Mouse (Mus musculus): Measurements from ENCODE around the gene Gm9044.
A peak's percentile ranks its signal among the peaks of the same experiment; 100 is the strongest.
"Not testable (repeated sequence)": the region's sequence is repeated elsewhere in the genome, so short reads cannot be mapped to it uniquely, and the experiment has no call there.

The Gm9044 gene

GRCm38 (mm10) chr10:118332308-118332707 lies at the start of gene Gm9044:
TSS of gene Gm9044 (minus strand) at chr10:118332408.
- DNase-seq, result not testable (repeated sequence)

GRCm38 (mm10) chr10:118370443-118370842 lies 38.2 kb upstream of the Gm9044 start:
- DNase-seq, result peak; percentile 88

GRCm38 (mm10) chr10:118369518-118369917 lies 37.3 kb upstream of the Gm9044 start:
- no peak for DNase-seq

- DNase-seq, result not testable (repeated sequence)
Observed at GRCm38 (mm10) chr10:118354005-118354404, 21.8 kb upstream of the Gm9044 start, which contains the start of gene Gm9049. TSS of gene Gm9049 (minus strand) at chr10:118354105.

- DNase-seq, result not testable (repeated sequence)
Observed at GRCm38 (mm10) chr10:118348579-118348978, 16.4 kb upstream of the Gm9044 start, which contains the start of gene Gm9048. TSS of gene Gm9048 (minus strand) at chr10:118348679.

GRCm38 (mm10) chr10:118343155-118343554 lies 10.9 kb upstream of the Gm9044 start, which contains the start of gene Gm9046:
TSS of gene Gm9046 (minus strand) at chr10:118343255.
- DNase-seq, result not testable (repeated sequence)

- DNase-seq, result not testable (repeated sequence)
Observed at GRCm38 (mm10) chr10:118337731-118338130, 5.5 kb upstream of the Gm9044 start, which contains the start of gene Gm9045. TSS of gene Gm9045 (minus strand) at chr10:118337831.

GRCm38 (mm10) chr10:118326869-118327268 lies 5.3 kb downstream of the Gm9044 start, which contains the start of gene Gm9040:
TSS of gene Gm9040 (minus strand) at chr10:118326969.
- not testable (repeated sequence) for DNase-seq

- DNase-seq, result no peak
Observed at GRCm38 (mm10) chr10:118319024-118319423, 13.2 kb downstream of the Gm9044 start.

GRCm38 (mm10) chr10:118302133-118302532 lies 30.1 kb downstream of the Gm9044 start:
- DNase-seq, result not testable (repeated sequence)

- no peak for DNase-seq
Observed at GRCm38 (mm10) chr10:118294938-118295337, 37.3 kb downstream of the Gm9044 start, which contains the start of gene Iltifb. TSS of gene Iltifb (minus strand) at chr10:118295038.

- DNase-seq, result not testable (repeated sequence)
Observed at GRCm38 (mm10) chr10:118283016-118283415, 49.2 kb downstream of the Gm9044 start.

GRCm38 (mm10) chr10:118282565-118282964 lies 49.6 kb downstream of the Gm9044 start:
- DNase-seq, result not testable (repeated sequence)
